Mouse (Mus musculus) MEL (cell line): ENCODE results near the gene Crb3. TPM values are rescaled to one million over a fixed set of nuclear protein-coding genes. Genes with fewer than 3 reads are reported as not detected.

Experiments
- DNase-seq: peaks from one replicate; pipeline ENCODE4 v3.0.0; 2011; ENCODE audit warnings: low read depth, low spot score
- H3K27ac ChIP-seq: 2 replicates; pipeline ENCODE4 v1.5.1; 2012; ENCODE audit warnings: low read depth, mild to moderate bottlenecking, control low read depth, low read length, moderate library complexity; ENCODE audit not compliant: control insufficient read depth
- H3K27me3 ChIP-seq, 2 experiments: fragments of 150-350 bp in 1 of 2; sonication (generic) in 1 of 2; 2 replicates each; pipeline ENCODE4 v1.6.1; 2012; ENCODE audit warnings: low read length in 2 of 2, mild to moderate bottlenecking in 2 of 2, improper control_type of control experiment in 1 of 2, moderate library complexity in 1 of 2; ENCODE audit not compliant: insufficient read depth in 2 of 2, control insufficient read depth in 1 of 2
- H3K36me3 ChIP-seq, 2 experiments: 2 replicates each; pipeline ENCODE4 v1.6.1; 2012 to 2014; ENCODE audit warnings: low read length in 2 of 2, improper control_type of control experiment in 1 of 2, inconsistent platforms in 1 of 2, mild to moderate bottlenecking in 1 of 2; ENCODE audit not compliant: insufficient read depth in 2 of 2, control insufficient read depth in 1 of 2
- H3K4me1 ChIP-seq, 2 experiments: fragments of 150-350 bp in 1 of 2; sonication (generic) in 1 of 2; 2 replicates each; pipeline ENCODE4 v1.6.1; 2012; ENCODE audit warnings: low read length in 2 of 2, improper control_type of control experiment in 1 of 2, mild to moderate bottlenecking in 1 of 2; ENCODE audit not compliant: insufficient read depth in 2 of 2, control insufficient read depth in 1 of 2
- H3K4me3 ChIP-seq, 2 experiments: fragments of 150-350 bp in 1 of 2; sonication (generic) in 1 of 2; 2 replicates each; pipeline ENCODE4 v1.5.1; 2012; ENCODE audit warnings: low read depth in 2 of 2, low read length in 2 of 2, mild to moderate bottlenecking in 2 of 2, moderate library complexity in 2 of 2, control low read depth in 1 of 2, improper control_type of control experiment in 1 of 2; ENCODE audit not compliant: control insufficient read depth in 1 of 2, insufficient read depth in 1 of 2
- H3K79me2 ChIP-seq: 2 replicates; pipeline ENCODE4 v1.6.1; 2012; ENCODE audit warnings: mild to moderate bottlenecking, low read length, moderate library complexity; ENCODE audit not compliant: control insufficient read depth, poor library complexity, insufficient read depth
- H3K9ac ChIP-seq: 2 replicates; pipeline ENCODE4 v1.6.1; 2012; ENCODE audit warnings: low read depth, mild to moderate bottlenecking, control low read depth, low read length, moderate library complexity; ENCODE audit not compliant: control insufficient read depth, poor library complexity, severe bottlenecking
- H3K9me3 ChIP-seq: fragments of 150-350 bp; sonication (generic); replicated peaks from 2 replicates; pipeline ENCODE4 v1.6.1; 2012; ENCODE audit warnings: mild to moderate bottlenecking, low read length, improper control_type of control experiment, moderate library complexity; ENCODE audit not compliant: insufficient read depth
- BHLHE40 ChIP-seq: IDR thresholded peaks from 2 replicates; pipeline ENCODE4 v1.6.1; 2012; ENCODE audit warnings: low read depth, mild to moderate bottlenecking, inconsistent platforms, low read length, improper control_type of control experiment, borderline replicate concordance
- CHD1 ChIP-seq: IDR thresholded peaks from 2 replicates; pipeline ENCODE4 v1.6.1; 2012; ENCODE audit warnings: low read depth, mild to moderate bottlenecking, inconsistent platforms, low read length, improper control_type of control experiment
- CTCF ChIP-seq, 3 experiments: IDR thresholded peaks in 2 of 3; conservative IDR thresholded peaks in 1 of 3; 2 replicates each; pipeline ENCODE4 v1.5.1; 2011 to 2012; ENCODE audit warnings: low read length in 3 of 3, low read depth in 2 of 3, mild to moderate bottlenecking in 2 of 3, improper control_type of control experiment in 1 of 3, inconsistent platforms in 1 of 3, mixed read lengths in 1 of 3, moderate library complexity in 1 of 3; ENCODE audit not compliant: control insufficient read depth in 1 of 3, insufficient read depth in 1 of 3, poor library complexity in 1 of 3, severe bottlenecking in 1 of 3
- E2F4 ChIP-seq: IDR thresholded peaks from 2 replicates; pipeline ENCODE4 v1.6.1; 2011; ENCODE audit warnings: low read depth, low read length, improper control_type of control experiment, borderline replicate concordance
- ELF1 ChIP-seq: IDR thresholded peaks from 2 replicates; pipeline ENCODE4 v1.6.1; 2014; ENCODE audit warnings: low read depth, mild to moderate bottlenecking, inconsistent platforms, low read length, improper control_type of control experiment, moderate library complexity
- EP300 ChIP-seq, 2 experiments: IDR thresholded peaks; 2 replicates each; pipeline ENCODE4 v1.6.1; 2011; ENCODE audit warnings: improper control_type of control experiment in 2 of 2, low read length in 2 of 2, low read depth in 1 of 2, mild to moderate bottlenecking in 1 of 2
- ETS1 ChIP-seq: IDR thresholded peaks from 2 replicates; pipeline ENCODE4 v1.6.1; 2012; ENCODE audit warnings: low read depth, mild to moderate bottlenecking, inconsistent platforms, low read length, improper control_type of control experiment, moderate library complexity
- GABPA ChIP-seq: IDR thresholded peaks from 2 replicates; pipeline ENCODE4 v1.6.1; 2012; ENCODE audit warnings: low read depth, mild to moderate bottlenecking, inconsistent platforms, low read length, improper control_type of control experiment, moderate library complexity
- GATA1 ChIP-seq: IDR thresholded peaks from 2 replicates; pipeline ENCODE4 v1.6.1; 2011; ENCODE audit warnings: low read depth, low read length, improper control_type of control experiment
- HCFC1 ChIP-seq: IDR thresholded peaks from 2 replicates; pipeline ENCODE4 v1.6.1; 2012; ENCODE audit warnings: low read depth, mild to moderate bottlenecking, inconsistent platforms, low read length, improper control_type of control experiment, moderate library complexity
- JUND ChIP-seq: IDR thresholded peaks from 2 replicates; pipeline ENCODE4 v1.6.1; 2011; ENCODE audit warnings: low read depth, mild to moderate bottlenecking, improper control_type of control experiment, low read length
- KAT2A ChIP-seq: conservative IDR thresholded peaks from 2 replicates; pipeline ENCODE4 v1.6.1; 2012; ENCODE audit warnings: low read depth, low read length, improper control_type of control experiment, inconsistent platforms
- MAFK ChIP-seq: IDR thresholded peaks from 2 replicates; pipeline ENCODE4 v1.6.1; 2011; ENCODE audit warnings: low read depth, mild to moderate bottlenecking, low read length, improper control_type of control experiment, borderline replicate concordance
- MAX ChIP-seq: IDR thresholded peaks from 2 replicates; pipeline ENCODE4 v1.6.1; 2011; ENCODE audit warnings: low read length, improper control_type of control experiment
- MAZ ChIP-seq: IDR thresholded peaks from 2 replicates; pipeline ENCODE4 v1.6.1; 2012; ENCODE audit warnings: low read depth, mild to moderate bottlenecking, inconsistent platforms, low read length, improper control_type of control experiment
- MEF2A ChIP-seq: IDR thresholded peaks from 2 replicates; pipeline ENCODE4 v1.6.1; 2014; ENCODE audit warnings: low read depth, mild to moderate bottlenecking, inconsistent platforms, low read length, improper control_type of control experiment; ENCODE audit not compliant: poor library complexity, insufficient replicate concordance, severe bottlenecking; ENCODE audit errors: extremely low read depth
- MXI1 ChIP-seq: IDR thresholded peaks from 2 replicates; pipeline ENCODE4 v1.6.1; 2011; ENCODE audit warnings: mild to moderate bottlenecking, low read depth, low read length, improper control_type of control experiment
- MYB ChIP-seq: IDR thresholded peaks from 2 replicates; pipeline ENCODE4 v1.6.1; 2011; ENCODE audit warnings: mild to moderate bottlenecking, low read depth, low read length, improper control_type of control experiment
- MYC ChIP-seq: IDR thresholded peaks from 2 replicates; pipeline ENCODE4 v1.6.1; 2011; ENCODE audit warnings: low read depth, mild to moderate bottlenecking, low read length, improper control_type of control experiment, moderate library complexity
- NELFE ChIP-seq: IDR thresholded peaks from 2 replicates; pipeline ENCODE4 v1.6.1; 2011; ENCODE audit warnings: low read depth, low read length, improper control_type of control experiment
- NRF1 ChIP-seq: IDR thresholded peaks from 2 replicates; pipeline ENCODE4 v1.6.1; 2014; ENCODE audit warnings: low read depth, mild to moderate bottlenecking, inconsistent platforms, low read length, improper control_type of control experiment, moderate library complexity; ENCODE audit not compliant: poor library complexity, insufficient read depth, severe bottlenecking
- POLR2A ChIP-seq, 2 experiments: IDR thresholded peaks; 2 replicates each; pipeline ENCODE4 v1.6.1; 2011 to 2012; ENCODE audit warnings: low read length in 2 of 2, mild to moderate bottlenecking in 2 of 2, control low read depth in 1 of 2, improper control_type of control experiment in 1 of 2, low read depth in 1 of 2, moderate library complexity in 1 of 2; ENCODE audit not compliant: control insufficient read depth in 1 of 2, insufficient read depth in 1 of 2, poor library complexity in 1 of 2
- POLR2AphosphoS2 ChIP-seq: IDR thresholded peaks from 2 replicates; pipeline ENCODE4 v1.6.1; 2011; ENCODE audit warnings: low read length, improper control_type of control experiment
- POLR2AphosphoS5 ChIP-seq: IDR thresholded peaks from 2 replicates; pipeline ENCODE4 v1.6.1; 2012; ENCODE audit warnings: low read depth, borderline replicate concordance, mild to moderate bottlenecking, inconsistent platforms, low read length, moderate library complexity, mixed read lengths
- RAD21 ChIP-seq: IDR thresholded peaks from 2 replicates; pipeline ENCODE4 v1.6.1; 2011; ENCODE audit warnings: mild to moderate bottlenecking, low read depth, low read length, improper control_type of control experiment
- RCOR1 ChIP-seq: IDR thresholded peaks from 2 replicates; pipeline ENCODE4 v1.6.1; 2012; ENCODE audit warnings: low read depth, mild to moderate bottlenecking, inconsistent platforms, low read length, improper control_type of control experiment
- SIN3A ChIP-seq: IDR thresholded peaks from 2 replicates; pipeline ENCODE4 v1.6.1; 2012; ENCODE audit warnings: low read length, improper control_type of control experiment, inconsistent platforms
- SMC3 ChIP-seq: IDR thresholded peaks from 2 replicates; pipeline ENCODE4 v1.6.1; 2011; ENCODE audit warnings: low read depth, low read length, improper control_type of control experiment
- TAL1 ChIP-seq: IDR thresholded peaks from 2 replicates; pipeline ENCODE4 v1.6.1; 2012; ENCODE audit warnings: mild to moderate bottlenecking, inconsistent platforms, low read length, moderate library complexity, mixed read lengths
- TBP ChIP-seq: IDR thresholded peaks from 2 replicates; pipeline ENCODE4 v1.8.0; 2011; ENCODE audit warnings: low read depth, low read length, improper control_type of control experiment
- TCF12 ChIP-seq: IDR thresholded peaks from 2 replicates; pipeline ENCODE4 v1.6.1; 2014; ENCODE audit warnings: low read depth, mild to moderate bottlenecking, inconsistent platforms, low read length, improper control_type of control experiment, moderate library complexity
- UBTF ChIP-seq: IDR thresholded peaks from 2 replicates; pipeline ENCODE4 v1.6.1; 2012; ENCODE audit warnings: low read depth, mild to moderate bottlenecking, inconsistent platforms, low read length, improper control_type of control experiment, moderate library complexity, borderline replicate concordance; ENCODE audit not compliant: insufficient read depth
- USF1 ChIP-seq: IDR thresholded peaks from 2 replicates; pipeline ENCODE4 v1.6.1; 2014; ENCODE audit warnings: low read depth, mild to moderate bottlenecking, inconsistent platforms, low read length, improper control_type of control experiment, moderate library complexity
- USF2 ChIP-seq, 2 experiments: IDR thresholded peaks; 2 replicates each; pipeline ENCODE4 v1.6.1; 2011 to 2012; ENCODE audit warnings: improper control_type of control experiment in 2 of 2, low read length in 2 of 2, borderline replicate concordance in 1 of 2, inconsistent platforms in 1 of 2, low read depth in 1 of 2, mild to moderate bottlenecking in 1 of 2; ENCODE audit not compliant: insufficient read depth in 1 of 2
- ZC3H11A ChIP-seq: IDR thresholded peaks from 2 replicates; pipeline ENCODE4 v1.6.1; 2012; ENCODE audit warnings: low read depth, mild to moderate bottlenecking, inconsistent platforms, low read length, improper control_type of control experiment
- ZKSCAN1 ChIP-seq: IDR thresholded peaks from 2 replicates; pipeline ENCODE4 v1.6.1; 2012; ENCODE audit warnings: low read depth, mild to moderate bottlenecking, inconsistent platforms, low read length, improper control_type of control experiment, moderate library complexity
- ZMIZ1 ChIP-seq: IDR thresholded peaks from 2 replicates; pipeline ENCODE4 v1.6.1; 2012; ENCODE audit warnings: low read depth, mild to moderate bottlenecking, inconsistent platforms, low read length, improper control_type of control experiment, moderate library complexity
- polyA plus RNA-seq, 2 experiments: library from polyadenylated mRNA; stranded (reverse) in 1 of 2; unstranded in 1 of 2; fragments of >175 nt in 1 of 2; fragments of >200 nt in 1 of 2; gene quantifications; 2 replicates each; pipeline versions ENCODE4 v1.2.1 to v1.2.4; 2012; ENCODE audit warnings: low replicate concordance in 2 of 2, low read depth in 1 of 2; ENCODE audit not compliant: insufficient read length in 2 of 2, insufficient read depth in 1 of 2, missing spikeins in 1 of 2
- total RNA-seq: library from RNA; depleted of rRNA; stranded (reverse); fragments of 300-350 nt; gene quantifications from 2 replicates; pipeline ENCODE4 v1.2.3, GENCODE M21; 2012

Gene Crb3
- total and polyA plus RNA-seq, 3 experiments: 0.19 TPM; not detected in 2

DNA sequence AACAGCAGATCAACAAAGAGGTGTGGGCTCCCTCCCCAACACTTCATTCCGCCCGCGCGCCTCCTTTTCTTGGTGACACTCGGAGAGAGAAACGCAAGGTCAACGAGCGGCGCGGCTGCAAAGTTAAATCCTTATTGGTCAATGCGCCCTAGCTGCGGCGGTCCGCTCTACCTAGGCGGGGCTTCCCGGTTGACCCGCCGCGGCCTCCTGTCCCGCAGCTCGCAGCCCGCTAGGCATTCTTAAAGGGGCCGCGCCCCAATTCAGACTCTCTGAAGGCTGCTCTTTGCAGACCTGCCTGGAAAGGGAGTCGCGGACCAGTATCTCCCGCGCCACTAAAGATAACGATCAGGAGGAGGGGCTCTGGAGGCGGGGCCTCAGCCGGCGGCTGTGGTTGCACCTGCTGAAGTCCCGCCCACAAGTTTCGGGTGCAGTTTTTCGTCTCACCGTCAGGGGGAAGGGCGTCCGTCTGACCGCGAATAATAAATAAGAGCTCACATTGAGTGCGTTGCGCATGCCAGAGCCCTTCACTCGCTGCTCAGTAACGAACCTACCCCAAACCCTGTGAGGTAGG, 1.4 kb downstream of the Crb3 start:
- peak overlapping the region; percentile 90 for H3K9ac ChIP-seq
- H3K4me1 ChIP-seq: peaks cover 2 to 18% of the 10 kb centered on the region in 2 experiments; a peak in 3 of 4 replicates
- peak overlapping the region; percentile 67 for H3K27ac ChIP-seq
- peaks cover 0 to 8% of the 10 kb centered on the region in 2 experiments; a peak in 1 of 4 replicates for H3K36me3 ChIP-seq
- peaks cover 6% of the 10 kb centered on the region for H3K79me2 ChIP-seq
- H3K4me3 ChIP-seq: peak overlapping the region; percentile 51 to 67
- no peaks in the 10 kb centered on the region for H3K27me3 ChIP-seq
- DNase-seq: peak; percentile 98
- H3K9me3 ChIP-seq: no peaks in the 10 kb centered on the region
- TF ChIP-seq MAFK: no peak
- no peak; the same call in 1 of the 2 replicates for TF ChIP-seq MAZ
- TF ChIP-seq UBTF: no peak
- TF ChIP-seq MYC: no peak
- TF ChIP-seq GATA1: peak; percentile 89
- TF ChIP-seq E2F4: no peak
- peak; percentile 28; the same call in 1 of the 2 replicates for TF ChIP-seq MXI1
- TF ChIP-seq MEF2A: no peak
- no peak for TF ChIP-seq ELF1
- TF ChIP-seq USF1: no peak
- no peak for TF ChIP-seq USF2 (IDR thresholded peaks at IDR 0.05; ENCODE audit: borderline replicate concordance in 1 of 2, insufficient read depth in 1 of 2, low read depth in 1 of 2, low read length in 2 of 2)
- no peak for TF ChIP-seq KAT2A
- TF ChIP-seq SIN3A: peak; percentile 89
- TF ChIP-seq EP300 (IDR thresholded peaks at IDR 0.05; ENCODE audit: low read depth in 1 of 2, low read length in 2 of 2): no peak
- TF ChIP-seq RAD21: peak; percentile 62
- no peak for TF ChIP-seq TAL1
- no peak for TF ChIP-seq NELFE
- no peak for TF ChIP-seq TCF12
- TF ChIP-seq ZMIZ1: no peak
- no peak for TF ChIP-seq ETS1
- TF ChIP-seq CHD1: 0 out of 2 replicates have a peak, but pooled peaks have one; percentile 3
- no peak for TF ChIP-seq MYB
- peak; percentile 80 for TF ChIP-seq NRF1
- no peak for TF ChIP-seq POLR2AphosphoS2
- TF ChIP-seq MAX: no peak
- no peak for TF ChIP-seq POLR2AphosphoS5
- peak; percentile 54 to 68 (median 57) for TF ChIP-seq CTCF (IDR thresholded peaks at IDR 0.05 in 2 of 3, conservative IDR thresholded peaks at IDR 0.05 in 1 of 3; ENCODE audit: control insufficient read depth in 1 of 3, insufficient read depth in 1 of 3, low read depth in 2 of 3, low read length in 3 of 3, poor library complexity in 1 of 3, severe bottlenecking in 1 of 3)
- TF ChIP-seq SMC3: peak; percentile 69
- TF ChIP-seq TBP: 0 out of 2 replicates have a peak, but pooled peaks have one; percentile 17
- no peak for TF ChIP-seq RCOR1
- no peak; a peak in 1 of 4 replicates for TF ChIP-seq POLR2A (IDR thresholded peaks at IDR 0.05; ENCODE audit: control insufficient read depth in 1 of 2, insufficient read depth in 1 of 2, low read depth in 1 of 2, low read length in 2 of 2, poor library complexity in 1 of 2)
- TF ChIP-seq BHLHE40: no peak
- TF ChIP-seq HCFC1: peak; percentile 72
- no peak for TF ChIP-seq JUND
- no peak for TF ChIP-seq ZKSCAN1
- peak; percentile 44 for TF ChIP-seq ZC3H11A
- no peak for TF ChIP-seq GABPA
